Mouse (Mus musculus): ENCODE data around the gene Slirp.
A peak's percentile ranks its signal among the peaks of the same experiment; 100 is the strongest.

Gene Slirp

DNA sequence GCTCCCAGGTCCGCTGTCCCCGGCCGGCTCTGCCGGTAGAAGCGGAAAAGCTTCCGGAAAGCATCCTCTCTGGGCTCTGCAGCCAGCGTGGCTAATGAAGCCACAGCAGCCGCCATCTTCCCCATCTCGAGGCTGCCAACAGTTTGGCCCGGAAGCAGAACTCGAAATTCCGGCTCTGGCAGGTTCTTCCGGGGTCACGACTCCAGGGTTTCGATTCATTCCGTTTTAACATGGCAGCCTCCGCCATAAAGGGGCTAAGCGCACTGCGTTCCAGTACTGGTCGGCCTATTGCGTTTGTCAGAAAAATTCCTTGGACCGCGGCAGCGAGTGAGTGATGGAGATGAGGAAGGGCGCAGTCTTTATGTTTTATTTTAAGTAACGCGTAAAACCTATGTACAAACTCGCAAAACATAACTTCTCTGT lies at the start of gene Slirp, which contains the start of gene Alkbh1:
Slirp (plus strand) TSS at position 197 of the 423 bp plus-strand sequence.
Alkbh1 (minus strand) TSS at position 318 of the 423 bp plus-strand sequence.
- DNase-seq (ENCODE audit: low read depth) = peak; percentile 92

DNA sequence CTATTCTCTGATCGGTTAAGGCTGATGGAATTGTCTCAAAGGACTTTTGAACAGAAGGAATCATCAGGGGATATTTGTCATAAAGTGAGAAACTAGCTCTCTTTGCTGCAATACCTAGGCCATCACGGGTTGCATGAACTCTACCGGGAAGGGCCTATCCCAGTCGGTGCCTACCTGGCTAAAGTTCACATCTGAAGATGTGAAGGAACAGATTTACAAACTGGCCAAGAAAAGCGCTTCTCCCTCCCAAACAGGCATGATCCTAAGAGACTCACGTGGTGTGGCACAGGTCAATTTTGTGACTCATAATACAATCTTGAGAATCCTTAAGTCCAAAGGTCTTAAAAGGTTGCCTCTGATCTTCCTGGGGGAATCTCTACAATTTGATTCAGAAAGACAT lies 49.4 kb upstream of the Slirp start:
- DNase-seq (ENCODE audit: low read depth) = no peak

DNA sequence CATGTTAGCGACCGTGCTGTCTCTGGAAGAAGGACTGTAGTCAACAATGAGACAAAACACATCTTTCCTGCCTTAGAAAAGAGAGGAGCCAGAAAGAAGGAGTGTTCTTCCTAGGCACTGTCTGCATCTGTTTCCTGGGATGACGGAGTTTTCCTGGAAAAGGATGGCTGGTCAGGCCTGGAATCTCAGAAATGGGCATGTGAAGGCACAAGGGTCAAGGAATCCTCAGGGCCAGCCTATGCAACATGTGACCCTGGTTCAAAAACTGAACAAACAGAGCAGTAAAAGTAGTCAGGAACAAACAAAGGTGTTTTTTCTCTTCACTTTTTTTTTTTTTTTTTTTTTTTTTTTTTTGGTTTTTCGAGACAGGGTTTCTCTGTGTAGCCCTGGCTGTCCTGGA lies 46.6 kb upstream of the Slirp start:
- no peak for DNase-seq (ENCODE audit: low read depth)

DNA sequence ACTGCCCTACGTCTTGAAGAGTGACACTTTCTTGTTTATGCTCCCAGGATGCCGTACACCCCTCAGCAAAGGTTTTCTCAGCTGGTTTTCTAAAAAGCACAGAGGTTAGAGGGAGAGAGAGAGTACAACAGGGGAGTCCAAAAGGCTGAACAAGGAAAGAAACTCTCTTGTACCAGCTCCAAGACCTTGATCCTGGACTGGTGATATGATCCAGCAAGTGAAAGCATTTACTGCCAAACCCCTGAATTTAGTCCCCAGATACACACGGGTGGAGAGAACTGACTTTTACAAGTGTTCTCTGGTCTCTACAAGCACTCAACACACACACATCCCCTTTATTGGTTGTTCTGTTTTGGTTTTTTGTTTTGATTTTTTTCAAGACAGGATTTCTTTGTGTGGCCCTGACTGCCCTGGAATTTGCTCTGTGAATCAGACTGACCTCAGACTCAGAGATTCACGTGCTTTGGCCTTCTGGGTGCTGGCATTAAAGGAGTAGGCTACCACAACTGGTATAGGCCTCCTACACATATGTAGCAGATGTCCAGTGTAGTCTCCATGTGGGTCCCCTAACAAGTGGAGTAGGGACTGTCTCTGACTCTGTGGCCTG lies 45.8 kb upstream of the Slirp start:
- DNase-seq (ENCODE audit: low read depth) = no peak

DNA sequence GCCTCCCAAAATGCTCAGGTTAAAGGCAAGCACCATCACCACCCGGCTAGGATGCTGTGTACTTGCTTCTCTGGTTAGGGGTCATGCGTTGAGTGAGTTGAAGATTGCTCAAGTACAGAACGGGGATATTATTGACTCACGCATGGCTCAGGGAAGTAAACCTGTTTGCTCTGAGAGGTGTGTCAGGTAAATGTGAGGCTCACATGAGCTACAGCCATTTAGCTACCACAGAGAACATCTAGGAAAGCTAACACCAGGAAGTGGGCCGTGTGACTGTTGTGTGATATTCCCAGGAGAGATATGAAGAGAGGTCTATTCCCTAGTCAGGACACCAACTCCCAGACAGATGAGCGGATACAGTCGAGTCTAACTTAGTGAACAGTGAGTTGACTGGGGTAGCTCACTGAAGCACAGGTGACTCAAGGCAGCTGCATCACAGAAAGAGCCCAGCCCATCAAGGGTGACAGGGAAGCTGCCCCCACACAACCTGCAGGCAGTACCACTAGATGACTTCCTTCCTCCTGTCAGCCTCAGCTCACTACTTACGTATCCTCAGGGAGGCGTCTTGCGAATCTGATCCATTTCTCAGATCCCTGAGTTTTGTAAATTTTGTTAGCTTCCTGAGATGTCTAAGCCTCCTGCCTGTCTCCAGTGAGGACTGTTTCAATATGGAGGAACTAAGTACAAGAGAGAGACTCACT lies 44.4 kb upstream of the Slirp start:
- DNase-seq (ENCODE audit: low read depth) = no peak

DNA sequence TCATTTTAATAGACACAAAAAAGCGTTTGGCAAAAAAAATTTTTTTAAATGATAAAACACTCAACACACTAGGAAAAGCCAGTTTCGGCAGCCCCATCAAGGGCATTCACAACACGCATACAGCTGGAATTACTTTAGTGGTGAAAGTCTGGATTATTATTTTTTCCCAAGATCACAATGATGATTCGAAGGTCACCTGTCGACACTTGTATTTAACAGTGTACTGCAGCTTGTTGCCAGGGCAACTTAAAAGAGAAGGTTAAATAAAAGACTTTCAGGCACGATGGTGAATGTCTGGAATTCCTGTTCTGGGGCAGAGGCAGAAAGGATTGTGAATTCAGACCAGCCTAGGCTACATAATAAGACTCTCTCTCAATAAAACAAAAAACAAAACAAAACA lies 41.8 kb upstream of the Slirp start:
- DNase-seq (ENCODE audit: low read depth) = no peak

DNA sequence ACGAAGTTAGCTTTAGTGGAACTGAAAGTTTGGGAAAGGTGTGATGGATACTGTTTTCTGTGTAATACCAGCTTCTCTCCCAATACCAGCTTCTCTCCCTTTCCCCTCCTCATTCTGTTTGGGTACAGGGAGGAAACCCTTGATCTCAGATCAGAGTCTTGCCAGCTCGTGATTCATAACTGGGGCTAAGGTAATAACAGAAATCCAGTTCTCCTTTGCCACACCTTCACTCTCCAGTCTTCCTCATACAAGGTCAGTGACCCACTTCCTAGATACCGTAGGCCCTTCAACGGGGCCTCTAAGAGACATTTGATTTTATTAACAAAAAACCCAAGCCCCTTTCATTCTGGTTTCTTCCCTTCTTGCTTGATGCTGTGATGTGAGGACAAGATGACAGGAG lies 38.5 kb upstream of the Slirp start:
- DNase-seq (ENCODE audit: low read depth) = no peak

DNA sequence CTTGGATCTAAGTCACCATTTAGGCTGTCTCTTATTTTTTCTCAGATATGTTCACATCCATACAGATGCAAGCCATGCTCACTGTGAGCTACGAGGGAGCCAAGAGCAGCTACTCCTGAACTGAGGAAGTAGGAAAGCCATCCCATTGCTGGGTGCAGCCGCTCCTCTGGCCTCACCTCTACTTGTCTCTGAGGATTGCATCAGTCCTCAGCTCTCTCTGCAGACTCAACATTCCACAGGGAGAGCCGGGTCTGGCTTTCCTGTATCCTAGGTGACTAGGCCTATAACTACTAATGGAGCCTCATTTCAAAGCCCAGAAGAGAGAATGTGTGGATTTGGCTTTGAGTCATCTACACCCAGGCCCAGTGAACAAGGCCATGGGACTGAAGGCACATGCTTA lies 38.0 kb upstream of the Slirp start:
- DNase-seq (ENCODE audit: low read depth) = no peak

DNA sequence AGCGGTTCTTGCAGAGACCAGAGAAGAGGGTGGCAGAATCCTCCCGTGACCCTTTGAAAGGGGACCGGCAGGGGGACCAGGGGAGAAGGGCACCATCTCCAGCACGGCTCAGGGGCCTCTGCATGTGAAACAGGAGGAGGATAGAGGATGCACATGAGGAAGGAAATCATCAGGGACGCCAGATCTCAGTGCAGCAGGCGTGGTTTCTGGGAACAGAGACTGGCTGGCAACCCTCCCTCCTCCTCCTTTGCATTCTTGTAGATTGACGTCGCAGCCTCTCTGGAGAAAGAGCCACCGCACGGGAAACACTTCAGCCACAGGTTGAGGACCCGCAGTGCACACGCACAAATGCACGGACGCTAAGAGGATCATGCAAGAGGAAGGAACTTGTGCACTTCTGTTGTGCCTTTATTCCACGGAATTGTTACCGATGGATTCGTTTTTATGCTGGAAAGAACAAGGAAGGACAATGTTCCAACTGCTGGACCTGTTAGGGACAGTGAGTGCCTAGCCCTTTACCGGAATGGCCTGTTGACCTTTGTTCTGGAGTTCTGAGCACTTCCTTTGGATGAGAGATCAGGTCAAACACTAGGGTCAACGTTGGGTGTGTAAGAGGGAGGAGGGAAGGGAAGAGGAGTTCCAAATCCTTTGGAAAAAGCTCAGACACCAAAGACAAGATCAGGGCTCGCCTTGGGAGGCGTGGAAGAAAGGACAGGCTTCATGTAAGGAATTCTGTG lies 35.7 kb upstream of the Slirp start:
- DNase-seq (ENCODE audit: low read depth) = no peak

DNA sequence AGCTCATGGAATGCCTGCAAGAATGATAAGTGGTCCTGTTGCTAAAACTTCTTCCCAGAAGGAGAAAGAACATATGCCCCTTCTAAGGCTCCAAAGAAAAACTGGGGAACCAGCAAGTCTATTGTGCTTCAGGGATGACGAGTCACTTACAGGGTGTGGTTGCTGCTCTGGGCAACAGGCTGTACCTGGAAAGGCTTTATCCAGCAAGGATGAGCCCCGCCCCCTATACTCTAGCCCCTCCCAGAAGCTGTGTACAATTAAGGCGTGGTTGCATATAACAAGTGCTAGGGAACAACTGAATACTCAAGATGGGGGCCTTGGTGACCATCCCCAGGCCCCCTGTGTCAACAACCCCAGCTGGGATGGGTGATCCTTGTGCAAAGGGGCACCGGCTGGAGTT lies 34.6 kb upstream of the Slirp start:
- no peak for DNase-seq (ENCODE audit: low read depth)

DNA sequence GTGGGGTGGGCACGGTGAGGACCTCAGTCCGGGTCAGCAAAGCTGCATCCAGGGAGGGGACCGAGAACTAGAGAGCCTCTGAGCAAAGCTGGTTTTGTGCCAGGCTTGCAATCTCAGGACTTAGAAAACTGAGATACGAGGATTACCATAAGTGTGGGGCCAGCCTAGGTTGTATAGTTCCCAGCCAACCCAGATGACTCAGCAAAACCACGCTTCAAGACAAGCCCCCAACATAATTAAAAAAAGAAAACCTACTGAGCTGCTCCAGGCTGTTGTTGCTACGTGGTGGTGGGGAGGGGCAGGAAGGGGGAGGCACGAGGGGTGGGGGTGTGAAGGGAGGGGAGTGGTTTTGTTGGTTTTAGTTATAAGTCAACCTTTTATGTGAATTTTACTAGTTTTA lies 32.7 kb upstream of the Slirp start:
- no peak for DNase-seq (ENCODE audit: low read depth)

DNA sequence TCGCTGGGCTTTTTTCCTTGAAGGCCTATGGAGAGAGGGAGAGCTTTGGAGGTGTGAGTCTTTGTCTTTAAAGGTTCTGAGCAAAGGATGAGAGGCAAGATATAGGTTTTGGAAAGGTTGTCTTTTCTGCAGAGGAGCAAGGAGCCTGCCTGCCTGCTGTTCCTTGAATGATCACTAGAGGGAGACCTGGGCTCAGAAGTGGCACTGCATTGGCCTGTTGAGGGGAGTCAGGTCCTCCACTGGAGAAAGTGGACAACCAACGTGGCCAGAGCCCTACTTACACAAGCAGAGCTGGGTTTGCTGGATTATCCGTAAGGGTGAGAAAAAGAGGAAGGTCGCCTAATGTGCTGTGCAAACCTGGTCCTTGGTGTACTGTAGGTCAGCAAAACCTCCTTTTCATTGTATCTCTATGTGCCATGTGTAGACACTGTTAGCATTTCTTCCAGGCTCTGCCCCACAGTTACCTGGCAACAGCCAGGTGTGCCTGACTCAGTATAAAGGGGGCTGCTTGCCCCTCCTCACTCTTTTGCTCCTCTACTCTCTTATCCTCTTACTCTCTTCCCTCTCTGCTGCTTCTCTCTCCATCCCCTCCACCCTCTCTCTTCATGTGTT lies 30.4 kb upstream of the Slirp start:
- peak; percentile 72 for DNase-seq (ENCODE audit: low read depth)

DNA sequence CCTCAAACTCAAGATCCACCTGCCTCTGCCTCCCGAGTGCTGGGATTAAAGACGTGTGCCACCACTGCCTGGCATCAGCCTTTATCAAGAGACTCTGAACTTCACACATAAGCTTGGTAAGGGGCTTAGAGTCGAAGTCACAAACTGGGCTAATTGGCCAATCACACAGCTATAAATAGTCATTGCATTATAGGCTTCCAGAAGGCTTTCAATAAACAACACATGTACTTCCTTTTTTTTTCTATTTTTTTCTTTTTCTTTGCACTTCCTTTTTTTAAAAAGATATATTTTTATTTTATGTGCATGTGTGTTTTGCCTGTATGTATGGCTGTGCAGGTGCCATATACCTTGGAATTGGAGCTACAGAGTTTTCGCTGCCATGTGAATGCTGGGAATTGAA lies 28.3 kb upstream of the Slirp start:
- no peak for DNase-seq (ENCODE audit: low read depth)

DNA sequence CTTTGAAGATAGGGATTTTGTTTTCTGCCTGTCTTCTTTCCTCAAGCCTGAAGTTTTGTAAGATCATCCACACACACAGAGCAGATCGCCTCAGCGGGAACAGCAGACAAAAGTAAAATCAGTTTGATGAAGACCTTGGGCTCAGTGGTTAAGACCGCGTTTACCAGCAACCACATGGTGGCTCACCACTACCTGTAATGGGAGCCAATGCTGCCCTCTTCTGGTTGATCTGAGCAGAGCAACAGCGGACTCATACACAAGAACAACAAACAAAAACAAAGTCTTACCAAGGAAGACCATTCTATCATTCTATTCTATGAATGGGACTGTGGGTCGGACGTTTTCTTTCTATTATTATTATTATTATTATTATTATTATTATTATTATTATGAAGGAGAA lies 27.0 kb upstream of the Slirp start:
- peak; percentile 85 for DNase-seq (ENCODE audit: low read depth)

DNA sequence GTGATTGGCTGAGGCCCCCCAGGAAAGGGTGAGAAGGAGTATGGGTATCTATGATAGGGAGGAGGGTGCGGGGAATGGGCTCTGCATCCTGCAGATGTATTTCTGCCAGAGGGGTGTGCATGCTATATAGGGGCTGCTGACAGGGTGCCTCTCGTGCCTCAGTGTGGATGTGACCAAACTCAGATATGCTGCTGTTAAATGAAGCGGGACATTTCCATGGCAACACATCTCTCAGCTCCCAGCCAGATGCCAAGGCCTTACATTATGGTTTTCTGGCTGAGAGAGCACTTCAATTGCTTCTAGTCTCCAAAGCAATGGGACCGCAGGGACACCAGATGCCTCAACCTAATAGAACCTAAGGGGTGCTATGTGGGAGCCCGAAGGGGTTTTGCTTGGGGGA lies 24.8 kb upstream of the Slirp start:
- DNase-seq (ENCODE audit: low read depth) = no peak

DNA sequence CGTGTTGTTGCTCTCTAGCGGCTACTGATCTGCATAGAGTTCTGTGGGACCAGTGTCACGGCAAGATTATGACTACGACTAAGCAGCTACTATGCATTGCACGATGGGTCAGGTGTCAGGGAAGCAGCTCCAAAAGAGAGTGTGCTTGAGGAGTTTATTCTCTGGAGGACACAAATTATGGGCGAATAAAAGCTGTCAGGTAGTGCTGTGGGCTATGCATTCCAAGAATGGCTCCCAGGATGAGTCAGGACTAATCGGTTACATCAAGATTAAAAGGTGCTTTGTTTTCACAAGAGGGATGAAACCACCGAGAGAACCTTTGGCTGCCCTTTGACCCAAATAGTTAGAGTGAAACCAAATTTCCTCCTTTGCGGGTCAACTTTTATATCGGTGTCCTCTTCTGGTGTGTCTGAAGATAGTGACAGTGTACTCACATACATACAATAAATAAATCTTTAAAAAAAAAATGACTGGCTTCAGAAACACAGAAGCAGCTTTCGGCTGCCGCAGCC lies 23.7 kb upstream of the Slirp start:
- no peak for DNase-seq (ENCODE audit: low read depth)

DNA sequence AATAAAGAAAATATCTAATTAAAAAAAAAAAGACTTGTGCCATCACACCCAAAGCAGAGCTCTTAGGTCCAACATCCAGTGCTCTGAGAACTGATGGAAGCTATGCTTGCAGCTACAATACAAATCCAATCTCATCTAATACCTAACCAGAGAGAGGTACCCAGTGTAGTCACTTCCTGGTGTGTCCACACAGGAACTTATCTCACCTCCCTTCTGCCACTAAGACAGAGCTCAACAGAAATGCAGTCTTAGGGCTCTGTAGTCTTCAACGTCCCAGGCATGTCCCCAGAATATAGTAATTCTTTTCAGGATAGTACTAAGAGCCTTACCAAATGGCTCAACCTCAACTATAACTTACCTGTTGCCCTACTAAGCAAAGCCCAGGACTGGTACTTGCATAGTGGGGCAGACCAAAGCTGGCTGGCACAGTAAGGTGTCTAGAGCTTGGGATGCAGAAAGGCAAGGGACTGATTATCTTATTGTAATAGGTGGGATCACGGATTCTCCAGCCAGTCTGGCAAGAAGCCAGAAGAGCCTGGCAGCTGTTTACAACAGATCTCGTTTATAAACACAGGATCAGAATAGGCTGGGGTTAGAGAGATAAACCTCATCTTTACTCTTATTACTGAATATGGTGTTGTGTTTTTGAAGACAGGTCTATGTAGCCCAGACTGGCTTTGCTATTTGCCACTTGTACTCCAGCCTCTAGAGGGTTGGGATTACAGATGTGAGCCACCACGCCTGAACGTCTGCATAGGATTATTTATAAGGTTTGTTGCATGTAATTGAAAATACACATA lies 21.8 kb upstream of the Slirp start:
- no peak for DNase-seq (ENCODE audit: low read depth)

DNA sequence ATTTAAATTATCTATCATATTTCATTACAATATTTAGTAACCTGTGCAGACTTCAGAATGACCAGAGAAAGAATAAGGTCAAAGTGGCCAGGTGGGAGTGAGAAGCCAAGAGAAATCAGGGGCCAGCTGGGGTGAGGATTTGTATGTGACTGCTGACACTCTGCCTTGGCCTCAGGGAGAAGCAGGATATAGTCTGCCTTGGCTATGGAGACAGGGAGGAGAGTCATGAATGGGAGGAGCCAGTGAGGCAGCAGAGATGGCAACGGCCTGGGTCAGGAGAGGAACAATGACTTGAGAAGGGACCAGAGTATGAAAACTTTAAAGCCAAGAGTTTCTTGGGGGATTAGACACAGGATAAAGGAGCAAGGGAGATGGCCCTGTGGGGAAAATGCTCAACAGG lies 20.0 kb upstream of the Slirp start:
- no peak for DNase-seq (ENCODE audit: low read depth)

DNA sequence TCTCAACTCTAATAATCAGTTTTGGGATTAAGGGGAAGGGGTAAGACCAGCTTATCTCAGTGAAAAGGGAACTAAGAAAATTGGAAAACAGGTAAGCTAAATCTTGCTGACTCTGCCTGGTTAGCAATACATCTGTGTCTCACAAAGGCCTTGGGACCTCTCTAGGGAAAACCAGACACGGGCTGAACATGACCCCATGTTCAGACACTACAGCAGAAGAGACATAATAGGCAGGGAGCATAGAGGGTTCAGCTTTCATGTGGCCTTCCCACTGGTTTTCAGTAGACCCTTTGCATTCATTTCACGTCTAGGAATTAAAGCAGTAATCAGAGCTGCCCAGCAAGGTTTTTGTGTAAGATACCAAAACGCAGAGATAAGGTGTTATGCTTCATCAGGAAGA lies 19.2 kb upstream of the Slirp start:
- DNase-seq (ENCODE audit: low read depth) = no peak

DNA sequence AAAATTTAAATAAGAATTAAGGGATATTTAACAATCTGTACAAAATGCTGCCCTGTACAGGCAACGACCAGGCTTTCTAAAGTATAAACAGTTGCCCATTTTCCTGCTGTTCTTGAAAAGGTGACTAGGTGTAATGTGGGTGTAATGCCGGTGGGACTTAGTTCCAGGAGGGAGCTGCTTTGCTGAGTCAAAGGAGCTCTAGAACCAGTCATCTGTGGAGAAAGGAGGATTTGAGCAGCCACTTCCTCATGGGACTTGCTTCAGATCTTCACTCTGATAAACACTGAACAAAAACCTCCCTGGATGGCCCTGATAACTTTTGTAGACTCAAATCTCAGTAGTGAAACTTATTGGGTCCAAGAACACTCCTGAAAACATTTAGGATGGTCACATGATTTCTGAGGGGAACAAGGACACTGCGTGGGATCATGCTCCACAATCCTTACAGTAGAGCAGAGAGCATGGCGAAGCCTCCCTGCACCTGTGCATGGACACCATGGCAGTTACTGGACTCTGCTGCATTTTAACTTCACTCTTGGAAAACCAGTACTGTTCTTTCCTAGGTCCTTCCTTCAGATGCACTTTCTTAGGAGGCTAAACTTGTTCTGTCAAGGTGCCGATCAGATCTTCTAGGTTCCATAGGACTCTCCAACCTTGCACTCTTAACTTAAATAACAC lies 17.2 kb upstream of the Slirp start:
- DNase-seq (ENCODE audit: low read depth) = no peak

DNA sequence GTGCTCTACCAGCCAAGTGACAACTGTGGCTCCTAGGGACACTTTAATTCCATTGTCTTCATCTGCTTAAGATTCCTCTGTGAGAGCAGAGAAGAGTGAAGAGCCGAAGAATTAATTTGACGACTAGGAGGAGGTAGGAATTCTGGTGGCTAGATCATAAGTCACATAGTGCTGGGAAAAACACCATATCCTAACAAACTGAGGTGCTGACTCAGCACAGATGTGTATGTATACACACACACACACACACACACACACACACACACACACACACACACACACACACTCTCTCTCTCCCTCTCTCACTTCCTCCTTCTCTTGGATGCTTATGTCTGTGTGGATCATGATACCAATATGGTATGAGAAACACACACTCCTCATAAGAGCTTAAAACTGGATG lies 15.4 kb upstream of the Slirp start:
- no peak for DNase-seq (ENCODE audit: low read depth)

Measured in naive thymus-derived CD4-positive, alpha-beta T cell, adult 2 months (primary cell).